Mouse (Mus musculus) cerebellum, adult (tissue): ENCODE measurements at regions not wholly inside any gene's neighbourhood (a gene's known extent, or its start where the extent isn't known, plus 50 kb on each side); places are given as distances from the start of the nearest gene placed in this dataset.
A peak's percentile ranks its signal among the peaks of the same experiment; 100 is the strongest.

Experiments used
- ATAC-seq: cut with Nextera tagmentation; 2 replicates; pipeline ENCODE4 v1.9.2; 2017; ENCODE audit warnings: mild to moderate bottlenecking, moderate library complexity, mixed read lengths; ENCODE audit not compliant: insufficient number of reproducible peaks, low FRiP score, low TSS enrichment

GRCm38 (mm10) chr3:128149216-128149615 is 253.1 kb upstream of the Fam241a start:
- ATAC-seq: no peak

GRCm38 (mm10) chr3:128145329-128145728 is 249.2 kb upstream of the Fam241a start:
- no peak for ATAC-seq

- no peak for ATAC-seq
These were observed 231.7 kb upstream of the Fam241a start for GRCm38 (mm10) chr3:128127836-128128235.

GRCm38 (mm10) chr3:128126664-128127063 is 230.5 kb upstream of the Fam241a start:
- ATAC-seq: no peak

- ATAC-seq: no peak
These were observed 226.0 kb upstream of the Fam241a start for GRCm38 (mm10) chr3:128122111-128122510.

GRCm38 (mm10) chr3:128120647-128121440 is 224.7 kb upstream of the Fam241a start:
- no peak for ATAC-seq

GRCm38 (mm10) chr3:128113209-128113608 is 217.1 kb upstream of the Fam241a start:
- no peak for ATAC-seq

GRCm38 (mm10) chr3:128110406-128110805 is 214.3 kb upstream of the Fam241a start:
- ATAC-seq: no peak

- ATAC-seq: no peak
These were observed 208.4 kb upstream of the Fam241a start for GRCm38 (mm10) chr3:128104516-128104915.

GRCm38 (mm10) chr3:128093046-128093445 is 196.9 kb upstream of the Fam241a start:
- ATAC-seq: no peak

GRCm38 (mm10) chr3:128088207-128088606 is 192.1 kb upstream of the Fam241a start:
- peak; percentile 64; the same call in 1 of the 2 replicates for ATAC-seq

GRCm38 (mm10) chr3:128087163-128087562 is 191.0 kb upstream of the Fam241a start:
- no peak for ATAC-seq

- ATAC-seq: no peak
These were observed 186.3 kb upstream of the Fam241a start for GRCm38 (mm10) chr3:128082463-128082862.

GRCm38 (mm10) chr3:128081430-128081829 is 185.3 kb upstream of the Fam241a start:
- no peak for ATAC-seq

GRCm38 (mm10) chr3:128067861-128068260 is 171.7 kb upstream of the Fam241a start:
- no peak for ATAC-seq

GRCm38 (mm10) chr3:128054031-128054430 is 157.9 kb upstream of the Fam241a start:
- ATAC-seq: no peak

- no peak for ATAC-seq
These were observed 147.6 kb upstream of the Fam241a start for GRCm38 (mm10) chr3:128043709-128044108.

GRCm38 (mm10) chr3:128040407-128041115 is 144.4 kb upstream of the Fam241a start:
- no peak for ATAC-seq

GRCm38 (mm10) chr3:128039185-128039584 is 143.1 kb upstream of the Fam241a start:
- ATAC-seq: no peak

- ATAC-seq: no peak
These were observed 140.4 kb upstream of the Fam241a start for GRCm38 (mm10) chr3:128036538-128036937.

- ATAC-seq: no peak
These were observed 134.2 kb upstream of the Fam241a start for GRCm38 (mm10) chr3:128030352-128030751.

- ATAC-seq: no peak
These were observed 133.4 kb upstream of the Fam241a start for GRCm38 (mm10) chr3:128029565-128029915.
